In genomic region chr8:70539077-70539813, GRCm38 (mm10) we compare ENCODE assay signal across 1 mouse cellular context.
TF ChIP-seq lines count a peak whose summit lies in the region.

Ell (plus strand) TSS chr8:70539457.

TF ChIP-seq in MEL, 35 proteins besides CTCF, POLR2A, EP300 and RAD21 (continued from another document):
- TF ChIP-seq MAX (IDR thresholded peaks at IDR 0.05; ENCODE audit: low read length) (peak; percentile 14), USF1 (IDR thresholded peaks at IDR 0.05; ENCODE audit: low read depth, low read length) (0 out of 2 replicates have a peak, but pooled peaks have one; percentile 51), GATA1 (IDR thresholded peaks at IDR 0.05; ENCODE audit: low read depth, low read length) (no peak)
